Mouse (Mus musculus) olfactory bulb, adult 2 months (tissue): ENCODE measurements around the gene Zfp202.

Source experiments
- CTCF ChIP-seq: fragments of 200-500 bp; IDR thresholded peaks from 2 replicates; pipeline ENCODE4 v1.5.1; 2012; ENCODE audit warnings: low read depth, mild to moderate bottlenecking, low read length, moderate library complexity; ENCODE audit not compliant: insufficient read depth
- POLR2A ChIP-seq: fragments of 200-500 bp; IDR thresholded peaks from 2 replicates; pipeline ENCODE4 v1.6.1; 2012; ENCODE audit warnings: mild to moderate bottlenecking, low read depth, low read length, moderate library complexity; ENCODE audit not compliant: insufficient read depth

DNA sequence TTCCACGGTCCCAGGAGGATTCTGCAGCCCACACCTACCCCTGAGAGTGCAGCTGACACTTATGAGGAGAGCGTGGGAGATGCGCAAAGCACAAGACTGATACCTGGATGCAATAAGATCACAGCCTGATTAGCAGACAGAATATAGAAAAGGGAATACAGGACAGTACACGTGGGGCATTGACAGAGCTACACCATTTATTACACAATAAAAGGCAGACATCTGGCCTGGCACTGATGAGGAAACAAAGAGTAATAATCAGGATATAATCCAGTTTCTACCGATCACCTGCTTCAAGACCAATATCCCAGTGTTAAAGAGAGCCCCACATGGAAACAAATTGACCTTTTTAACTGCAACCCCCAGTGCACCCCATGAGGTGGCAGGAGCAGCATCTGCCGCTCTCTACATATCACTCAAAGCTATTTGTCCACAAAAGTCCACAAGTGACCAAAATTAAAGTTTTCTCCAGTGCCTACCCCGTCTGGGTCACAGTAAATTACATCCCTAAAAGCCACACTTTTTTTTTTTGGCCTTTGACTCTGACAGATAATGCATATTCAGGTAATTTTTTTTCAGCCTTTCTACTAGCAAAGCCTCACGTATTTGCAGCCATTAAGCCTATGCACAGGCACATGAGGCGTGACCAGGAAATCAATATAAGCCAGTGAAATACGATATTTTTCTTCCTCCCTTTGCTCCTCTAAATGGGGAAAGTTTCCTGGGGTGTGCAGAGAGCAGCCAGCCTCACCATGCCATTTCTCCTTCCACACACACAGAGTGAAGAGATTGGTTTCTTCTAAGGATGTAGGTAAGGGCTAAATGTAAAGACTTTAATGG, 42.3 kb downstream of the Zfp202 start:
- TF ChIP-seq CTCF (no peak), POLR2A (no peak)
